Mouse (Mus musculus) thymus, adult 2 months (tissue): ENCODE measurements around the gene Phrf1. TPM values are rescaled to one million over a fixed set of nuclear protein-coding genes. Genes with fewer than 3 reads are reported as not detected.

Source experiments
- DNase-seq: peaks from one replicate; pipeline ENCODE4 v3.0.0; 2021
- H3K27ac ChIP-seq: fragments of 200-500 bp; 2 replicates; pipeline ENCODE4 v1.5.1; 2012; ENCODE audit warnings: low read length, control low read depth; ENCODE audit not compliant: control insufficient read depth, insufficient read depth
- H3K27me3 ChIP-seq: fragments of 200-500 bp; 2 replicates; pipeline ENCODE4 v1.6.1; 2012; ENCODE audit warnings: mild to moderate bottlenecking, low read length, moderate library complexity, mixed read lengths; ENCODE audit not compliant: control insufficient read depth, insufficient read depth
- H3K36me3 ChIP-seq: fragments of 200-500 bp; 2 replicates; pipeline ENCODE4 v1.6.1; 2012; ENCODE audit warnings: mild to moderate bottlenecking, low read length, moderate library complexity; ENCODE audit not compliant: control insufficient read depth, insufficient read depth
- H3K4me1 ChIP-seq: fragments of 200-500 bp; replicated peaks from 2 replicates; pipeline ENCODE4 v1.6.1; 2012; ENCODE audit warnings: low read length; ENCODE audit not compliant: control insufficient read depth, insufficient read depth
- H3K4me3 ChIP-seq: fragments of 200-500 bp; 2 replicates; pipeline ENCODE4 v1.5.1; 2012; ENCODE audit warnings: mild to moderate bottlenecking, low read length, control low read depth, moderate library complexity; ENCODE audit not compliant: control insufficient read depth, insufficient read depth
- CTCF ChIP-seq: fragments of 200-500 bp; IDR thresholded peaks from 2 replicates; pipeline ENCODE4 v1.5.1; 2012; ENCODE audit warnings: mild to moderate bottlenecking, control low read depth, low read length, moderate library complexity, borderline replicate concordance; ENCODE audit not compliant: control insufficient read depth, poor library complexity, insufficient read depth; ENCODE audit errors: extremely low read depth
- POLR2A ChIP-seq: fragments of 200-500 bp; IDR thresholded peaks from 2 replicates; pipeline ENCODE4 v1.6.1; 2012; ENCODE audit warnings: mild to moderate bottlenecking, low read length, control low read depth, moderate library complexity; ENCODE audit not compliant: control insufficient read depth, poor library complexity, insufficient read depth; ENCODE audit errors: extremely low read depth
- WGBS: fragments of 180-500 bp; shearing (Covaris S2); methylation state at CpG from one replicate; pipeline ENCODE4 v1.1.7; 2018; 5-methylcytosine and 5-hydroxymethylcytosine counted together
- polyA plus RNA-seq: library from polyadenylated mRNA; depleted of rRNA; stranded (reverse); fragments of >200 nt; gene quantifications from 2 replicates; pipeline ENCODE4 v1.2.3, GENCODE M21; 2012

The Phrf1 gene
- polyA plus RNA-seq, 1 experiment = 64.1 TPM

GRCm38 (mm10) chr7:141198121-141198520 lies 30.5 kb upstream of the Phrf1 start:
- TF ChIP-seq CTCF (no peak), POLR2A (no peak)
- H3K4me1 ChIP-seq = peaks cover 6% of the 10 kb centered on the region
- no peak overlapping the region for H3K4me3 ChIP-seq
- no peaks in the 10 kb centered on the region for H3K27me3 ChIP-seq
- H3K36me3 ChIP-seq = no peaks in the 10 kb centered on the region
- WGBS = 94% methylated on average over 4 of the region's 4 CpGs
- no peak overlapping the region for H3K27ac ChIP-seq
- no peak for DNase-seq

- Histone ChIP-seq H3K36me3 (no peaks in the 10 kb centered on the region), H3K4me1 (no peaks in the 10 kb centered on the region), H3K27me3 (no peaks in the 10 kb centered on the region), H3K4me3 (no peak overlapping the region), H3K27ac (no peak overlapping the region)
- 64% methylated on average over 3 of the region's 3 CpGs for WGBS
- no peak for TF ChIP-seq CTCF
- no peak for TF ChIP-seq POLR2A
- DNase-seq = no peak
These were observed 24.0 kb upstream of the Phrf1 start for GRCm38 (mm10) chr7:141204546-141204945.

- Histone ChIP-seq H3K36me3 (no peaks in the 10 kb centered on the region), H3K4me1 (no peaks in the 10 kb centered on the region), H3K27me3 (no peaks in the 10 kb centered on the region), H3K4me3 (no peak overlapping the region), H3K27ac (no peak overlapping the region)
- 92% methylated on average over 5 of the region's 5 CpGs for WGBS
- no peak for DNase-seq
- TF ChIP-seq CTCF (no peak), POLR2A (no peak)
These were observed 23.1 kb upstream of the Phrf1 start for GRCm38 (mm10) chr7:141205504-141205903.

- TF ChIP-seq CTCF (no peak), POLR2A (no peak)
- 96% methylated on average over 18 of the region's 18 CpGs for WGBS
- DNase-seq = no peak
- H3K4me3 ChIP-seq = no peak overlapping the region
- H3K27me3 ChIP-seq = no peaks in the 10 kb centered on the region
- H3K27ac ChIP-seq = no peak overlapping the region
- H3K36me3 ChIP-seq = no peaks in the 10 kb centered on the region
- no peaks in the 10 kb centered on the region for H3K4me1 ChIP-seq
These were observed 22.2 kb upstream of the Phrf1 start for GRCm38 (mm10) chr7:141206182-141206937.

GRCm38 (mm10) chr7:141209526-141209925 lies 19.1 kb upstream of the Phrf1 start:
- Histone ChIP-seq H3K27me3 (no peaks in the 10 kb centered on the region), H3K27ac (no peak overlapping the region), H3K36me3 (no peaks in the 10 kb centered on the region), H3K4me3 (no peak overlapping the region), H3K4me1 (no peaks in the 10 kb centered on the region)
- no peak for DNase-seq
- WGBS = 84% methylated on average over 3 of the region's 3 CpGs
- TF ChIP-seq POLR2A (no peak), CTCF (no peak)

GRCm38 (mm10) chr7:141210137-141210536 lies 18.4 kb upstream of the Phrf1 start:
- no peak overlapping the region for H3K4me3 ChIP-seq
- no peak overlapping the region for H3K27ac ChIP-seq
- 95% methylated on average over 12 of the region's 12 CpGs for WGBS
- no peaks in the 10 kb centered on the region for H3K27me3 ChIP-seq
- no peak for DNase-seq
- H3K36me3 ChIP-seq = no peaks in the 10 kb centered on the region
- no peak for TF ChIP-seq CTCF
- no peak for TF ChIP-seq POLR2A
- peaks cover 3% of the 10 kb centered on the region for H3K4me1 ChIP-seq
